8 mouse cellular contexts compared by ENCODE assay signal in the genomic region with DNA sequence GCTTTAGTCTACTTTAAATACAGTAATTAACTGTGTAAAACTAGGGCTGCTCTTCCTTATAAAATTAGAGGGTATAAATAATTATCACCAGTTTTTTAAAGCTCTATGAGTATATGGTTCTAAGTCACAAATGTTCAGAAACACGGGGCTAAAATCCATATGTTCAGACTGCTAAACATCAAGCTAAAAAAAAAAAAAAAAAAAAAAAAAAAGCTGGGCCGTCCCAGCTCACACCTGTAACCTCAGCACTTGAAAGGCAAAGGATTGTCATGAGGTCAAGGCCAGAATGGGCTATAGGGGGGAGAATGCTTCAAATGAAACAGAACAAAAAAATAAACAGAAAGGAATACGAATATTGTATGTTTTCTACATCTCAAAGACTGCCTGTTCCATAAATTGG. TPM values are rescaled to one million over a fixed set of nuclear protein-coding genes. Genes with fewer than 3 reads are reported as not detected.
A peak's percentile ranks its signal among the peaks of the same experiment; 100 is the strongest.
DNase-seq lines count a peak whose midpoint lies in the region; ATAC-seq and TF ChIP-seq lines count a peak whose summit lies in the region.

No protein-coding gene starts in this region.

- TF ChIP-seq POLR2A in myocyte (IDR thresholded peaks at IDR 0.05; ENCODE audit: insufficient read length, low read depth), result no peak

- H3K9me3 ChIP-seq in embryonic facial prominence, embryonic 11.5 days (replicated peaks; ENCODE audit: control insufficient read depth, low read length), result no peaks in the 10 kb centered on the region
- no peaks in the 10 kb centered on the region for H3K9me3 ChIP-seq in intestine, embryonic 14.5 days (ENCODE audit: control insufficient read depth, low read length)

- TF ChIP-seq CTCF in layer of hippocampus, adult 2 months (conservative IDR thresholded peaks at IDR 0.05), result no peak

- peak overlapping the region; percentile 72 for H3K4me3 ChIP-seq in layer of hippocampus, adult 2 months
- H3K4me3 ChIP-seq in embryonic facial prominence, embryonic 11.5 days (ENCODE audit: low read depth, low read length), result peak overlapping the region; percentile 56
- H3K4me3 ChIP-seq in intestine, embryonic 14.5 days (ENCODE audit: low read depth, low read length), result peak overlapping the region; percentile 56
- H3K4me3 ChIP-seq in myocyte, result peak overlapping the region; percentile 63

- no peak for ATAC-seq in embryonic facial prominence, embryonic 11.5 days (replicated peaks; ENCODE audit: insufficient number of reproducible peaks, low FRiP score, low TSS enrichment, low read depth)
- no peak for ATAC-seq in intestine, embryonic 14.5 days (replicated peaks; ENCODE audit: low FRiP score, low TSS enrichment, low read depth)

- H3ac ChIP-seq in myocyte (ENCODE audit: control insufficient read depth, insufficient read length), result peak overlapping the region; percentile 33

- H3K36me3 ChIP-seq in embryonic facial prominence, embryonic 11.5 days (replicated peaks; ENCODE audit: control insufficient read depth, insufficient read depth, low read depth, low read length), result no peaks in the 10 kb centered on the region
- H3K36me3 ChIP-seq in intestine, embryonic 14.5 days (ENCODE audit: control insufficient read depth, insufficient read depth, low read length), result no peaks in the 10 kb centered on the region
- H3K36me3 ChIP-seq in myocyte (ENCODE audit: control insufficient read depth, insufficient read depth), result no peaks in the 10 kb centered on the region

- no peak for DNase-seq in layer of hippocampus, adult 2 months (ENCODE audit: low spot score in 2 of 2)
- no peak for DNase-seq in layer of hippocampus, adult 18-20 months (ENCODE audit: low spot score in 2 of 2)
- DNase-seq in embryonic facial prominence, embryonic 11.5 days (ENCODE audit: low spot score), result no peak
- no peak for DNase-seq in intestine, embryonic 14.5 days (ENCODE audit: low spot score)
- no peak for DNase-seq in spleen, postnatal 10 days (ENCODE audit: low spot score in 2 of 2)
- no peak for DNase-seq in adipocyte (ENCODE audit: low spot score)
- DNase-seq in left cerebral cortex, postnatal 36 days (ENCODE audit: low spot score in 2 of 2), result no peak

- H3K4me1 ChIP-seq in embryonic facial prominence, embryonic 11.5 days (ENCODE audit: control insufficient read depth, insufficient read depth, low read length), result no peaks in the 10 kb centered on the region
- no peaks in the 10 kb centered on the region for H3K4me1 ChIP-seq in intestine, embryonic 14.5 days (replicated peaks; ENCODE audit: control insufficient read depth, insufficient read depth, low read length)

- H3K27me3 ChIP-seq in embryonic facial prominence, embryonic 11.5 days (ENCODE audit: control insufficient read depth, insufficient read depth, low read length), result no peaks in the 10 kb centered on the region
- H3K27me3 ChIP-seq in intestine, embryonic 14.5 days (replicated peaks; ENCODE audit: control insufficient read depth, insufficient read depth, low read length), result no peaks in the 10 kb centered on the region
- no peaks in the 10 kb centered on the region for H3K27me3 ChIP-seq in myocyte (ENCODE audit: control insufficient read depth, insufficient read depth, insufficient read length)

- intact Hi-C loops in left cerebral cortex, postnatal 36 days (cut with DNase I), result loop anchor here (5.0 kb wide), 1 partner anchor 78 kb away; no protein-coding TSS in a partner anchor

- 17% methylated on average over 3 of the region's 3 CpGs for WGBS in embryonic facial prominence, embryonic 11.5 days
- WGBS in intestine, embryonic 14.5 days, result 15% methylated on average over 3 of the region's 3 CpGs

- peak overlapping the region; percentile 32 for H3K4me2 ChIP-seq in embryonic facial prominence, embryonic 11.5 days (ENCODE audit: low read depth, low read length)
- peak overlapping the region; percentile 52 for H3K4me2 ChIP-seq in intestine, embryonic 14.5 days (ENCODE audit: low read length)
- peak overlapping the region; percentile 53 for H3K4me2 ChIP-seq in myocyte (ENCODE audit: low read depth)

- no peak overlapping the region for H3K27ac ChIP-seq in layer of hippocampus, adult 2 months
- no peak overlapping the region for H3K27ac ChIP-seq in embryonic facial prominence, embryonic 11.5 days (replicated peaks; ENCODE audit: low read depth, low read length)
- H3K27ac ChIP-seq in intestine, embryonic 14.5 days (ENCODE audit: low read depth), result no peak overlapping the region

- no peak overlapping the region; the same call in none of the 2 replicates for H3K9ac ChIP-seq in embryonic facial prominence, embryonic 11.5 days (replicated peaks; ENCODE audit: low read length)
- no peak overlapping the region; the same call in 1 of the 2 replicates for H3K9ac ChIP-seq in intestine, embryonic 14.5 days (ENCODE audit: low read length)

- peaks cover 61% of the 10 kb centered on the region for H3K79me2 ChIP-seq in myocyte (ENCODE audit: control insufficient read depth, insufficient read depth)

TF ChIP-seq in myocyte, 11 proteins besides CTCF, POLR2A, EP300 and RAD21:
- TF ChIP-seq MAX (IDR thresholded peaks at IDR 0.05; ENCODE audit: low read depth), result no peak
- TF ChIP-seq E2F4 (IDR thresholded peaks at IDR 0.05; ENCODE audit: insufficient read depth), result no peak
- no peak for TF ChIP-seq USF1 (IDR thresholded peaks at IDR 0.05; ENCODE audit: low read depth)
- TF ChIP-seq TCF12 (IDR thresholded peaks at IDR 0.05; ENCODE audit: insufficient read depth, poor library complexity, severe bottlenecking), result no peak
- TF ChIP-seq TCF3 (IDR thresholded peaks at IDR 0.05; ENCODE audit: insufficient read length, low read depth), result no peak
- TF ChIP-seq SRF (IDR thresholded peaks at IDR 0.05; ENCODE audit: control insufficient read depth, insufficient read length, low read depth), result no peak
- no peak for TF ChIP-seq MYOD1 (IDR thresholded peaks at IDR 0.05; ENCODE audit: control insufficient read depth in 1 of 3, insufficient read length in 2 of 3, low read depth in 2 of 3)
TF ChIP-seq in myocyte: peak in this region for 0.

RNA-seq across cellular contexts. Expression of gene Magt1, which starts 0.9 kb away (rescaled TPM):
- total RNA-seq in layer of hippocampus, adult 2 months (2021), result 10 to 100 TPM; 14.7 to 14.8 TPM
- 10 to 100 TPM; 13.9 to 15.8 TPM for total RNA-seq in layer of hippocampus, adult 18-20 months (2021)
- polyA plus RNA-seq in embryonic facial prominence, embryonic 11.5 days (2014; fragmentation: Nextera tagmentation; extraction: Ambion mirVana), result 60.2 and 68.9 TPM in 2 replicates
- 59.5 and 63.6 TPM in 2 replicates for polyA plus RNA-seq in intestine, embryonic 14.5 days (2014; fragmentation: Nextera tagmentation; extraction: Ambion mirVana)
- 13.3 TPM for polyA plus RNA-seq in myocyte (2012; fragmentation: generic; extraction: Trizol)
- total RNA-seq in left cerebral cortex, postnatal 36 days (2021), result 10 to 100 TPM; 13.0 to 14.6 TPM

RNA-seq across cellular contexts. Expression of gene Cox7b, which starts 4.7 kb away (rescaled TPM):
- total RNA-seq in layer of hippocampus, adult 2 months (2021), result 100 to 1,000 TPM; 284 to 324 TPM
- 100 to 1,000 TPM; 283 to 286 TPM for total RNA-seq in layer of hippocampus, adult 18-20 months (2021)
- 312 and 369 TPM in 2 replicates for polyA plus RNA-seq in embryonic facial prominence, embryonic 11.5 days (2014; fragmentation: Nextera tagmentation; extraction: Ambion mirVana)
- polyA plus RNA-seq in intestine, embryonic 14.5 days (2014; fragmentation: Nextera tagmentation; extraction: Ambion mirVana), result 440 and 472 TPM in 2 replicates
- polyA plus RNA-seq in myocyte (2012; fragmentation: generic; extraction: Trizol), result 246 TPM
- 100 to 1,000 TPM; 319 to 333 TPM for total RNA-seq in left cerebral cortex, postnatal 36 days (2021)

RNA-seq across cellular contexts. Expression of gene Atp7a, which starts 16.3 kb away (rescaled TPM):
- total RNA-seq in layer of hippocampus, adult 2 months (2021), result 1 to 10 TPM; 7.2 to 7.5 TPM
- 1 to 10 TPM; 6.8 to 7.8 TPM for total RNA-seq in layer of hippocampus, adult 18-20 months (2021)
- 30.0 and 31.7 TPM in 2 replicates for polyA plus RNA-seq in embryonic facial prominence, embryonic 11.5 days (2014; fragmentation: Nextera tagmentation; extraction: Ambion mirVana)
- polyA plus RNA-seq in intestine, embryonic 14.5 days (2014; fragmentation: Nextera tagmentation; extraction: Ambion mirVana), result 30.1 and 35.9 TPM in 2 replicates
- polyA plus RNA-seq in myocyte (2012; fragmentation: generic; extraction: Trizol), result 3.6 TPM
- 1 to 10 TPM; 6.1 to 7.8 TPM for total RNA-seq in left cerebral cortex, postnatal 36 days (2021)
